Mouse (Mus musculus) ES-CJ7 (cell line): Measurements from ENCODE around the gene Sec11a.

Experiments
- DNase-seq: peaks from one replicate; pipeline ENCODE4 v3.0.0; 2011; ENCODE audit warnings: low read depth, low spot score

The Sec11a gene

DNA sequence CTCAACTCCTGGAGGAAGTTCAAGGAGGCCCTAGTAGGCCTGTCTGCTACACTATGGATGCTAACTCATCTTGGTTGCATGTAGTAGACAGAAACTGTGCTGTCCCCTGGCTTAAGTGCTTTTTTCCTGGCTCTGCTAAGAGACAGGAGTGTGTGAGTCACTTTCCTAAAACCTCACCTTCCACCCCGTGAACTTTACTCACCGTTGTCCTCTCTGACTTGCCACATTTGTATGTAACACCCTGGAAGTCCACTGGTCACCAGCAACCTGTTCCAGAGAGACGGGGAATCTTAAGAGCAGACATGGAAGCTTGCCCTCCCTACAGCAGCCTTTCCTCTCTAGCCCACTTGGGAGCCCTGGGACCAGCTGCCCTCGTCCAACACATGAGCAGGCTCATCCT, 49.9 kb downstream of the Sec11a start:
- no peak for DNase-seq

- no peak for DNase-seq
These were observed 50.4 kb downstream of the Sec11a start for GRCm38 (mm10) chr7:80897134-80897533.

DNA sequence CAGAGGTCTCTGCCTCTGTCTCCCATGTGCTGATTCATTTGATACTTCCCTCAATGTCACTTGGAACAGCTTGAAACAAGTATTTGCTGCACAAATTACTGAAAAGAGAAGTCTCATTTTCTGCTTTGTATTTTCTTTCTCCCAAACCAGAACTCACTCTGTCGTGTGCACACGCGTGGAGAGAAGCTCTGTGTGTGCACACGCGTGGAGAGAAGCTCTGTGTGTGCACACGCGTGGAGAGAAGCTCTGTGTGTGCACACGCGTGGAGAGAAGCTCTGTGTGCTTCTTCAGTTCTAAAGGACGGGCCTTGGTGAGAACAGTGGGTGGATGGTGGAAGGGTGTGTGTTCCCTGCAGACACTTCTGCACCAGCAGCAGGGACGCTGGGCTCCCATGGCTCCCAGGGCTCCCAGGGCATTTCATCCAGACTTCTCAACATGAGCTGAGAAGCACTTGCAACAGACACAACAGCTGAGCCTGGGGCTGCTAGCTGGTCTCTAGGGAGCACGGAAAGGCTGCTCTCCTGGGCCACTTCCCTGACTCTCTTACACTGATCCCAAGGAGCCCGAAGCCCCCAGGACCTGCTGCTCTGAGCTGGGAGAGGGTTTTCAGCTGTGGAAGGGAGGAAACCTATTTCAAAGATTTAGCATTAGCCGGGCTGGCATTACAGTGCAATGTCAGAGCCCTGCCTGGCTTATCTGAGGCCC, 52.6 kb downstream of the Sec11a start:
- DNase-seq: no peak

GRCm38 (mm10) chr7:80894196-80894595, 53.4 kb downstream of the Sec11a start:
- no peak for DNase-seq

- DNase-seq: no peak
These were observed 53.8 kb downstream of the Sec11a start for GRCm38 (mm10) chr7:80893753-80894129.

GRCm38 (mm10) chr7:80893086-80893752, 54.4 kb downstream of the Sec11a start:
- DNase-seq: no peak

- no peak for DNase-seq
These were observed 57.7 kb downstream of the Sec11a start for GRCm38 (mm10) chr7:80889841-80890241.

- peak; percentile 89 for DNase-seq
These were observed 58.5 kb downstream of the Sec11a start for GRCm38 (mm10) chr7:80889021-80889511.

- DNase-seq: peak; percentile 51
These were observed 59.0 kb downstream of the Sec11a start for GRCm38 (mm10) chr7:80888595-80888994.

GRCm38 (mm10) chr7:80885666-80886065, 61.9 kb downstream of the Sec11a start:
- peak; percentile 55 for DNase-seq

- peak; percentile 98 for DNase-seq
These were observed 64.6 kb downstream of the Sec11a start for GRCm38 (mm10) chr7:80882830-80883505.

GRCm38 (mm10) chr7:80875727-80876126, 71.9 kb downstream of the Sec11a start:
- DNase-seq: peak; percentile 74

DNA sequence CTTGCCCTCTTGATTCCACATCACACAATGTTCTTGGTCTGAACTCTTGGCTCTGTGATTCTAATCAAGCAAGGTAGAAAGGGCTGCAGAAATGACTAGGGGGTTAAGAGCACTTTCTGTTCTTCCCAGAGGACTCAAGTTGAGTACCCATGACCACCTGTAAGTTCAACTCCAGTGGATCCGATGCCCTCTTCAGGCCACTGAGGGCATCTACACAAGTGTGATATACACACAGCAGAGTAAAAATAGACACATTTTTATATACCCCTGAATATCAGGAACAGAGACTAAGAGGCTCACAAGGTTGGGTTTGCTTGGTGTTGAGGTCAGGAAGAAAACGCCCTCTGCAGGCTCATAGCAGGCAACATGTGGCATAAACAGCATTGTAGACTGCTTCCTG, 73.9 kb downstream of the Sec11a start:
- no peak for DNase-seq

- no peak for DNase-seq
These were observed 74.5 kb downstream of the Sec11a start for GRCm38 (mm10) chr7:80873038-80873437.

DNA sequence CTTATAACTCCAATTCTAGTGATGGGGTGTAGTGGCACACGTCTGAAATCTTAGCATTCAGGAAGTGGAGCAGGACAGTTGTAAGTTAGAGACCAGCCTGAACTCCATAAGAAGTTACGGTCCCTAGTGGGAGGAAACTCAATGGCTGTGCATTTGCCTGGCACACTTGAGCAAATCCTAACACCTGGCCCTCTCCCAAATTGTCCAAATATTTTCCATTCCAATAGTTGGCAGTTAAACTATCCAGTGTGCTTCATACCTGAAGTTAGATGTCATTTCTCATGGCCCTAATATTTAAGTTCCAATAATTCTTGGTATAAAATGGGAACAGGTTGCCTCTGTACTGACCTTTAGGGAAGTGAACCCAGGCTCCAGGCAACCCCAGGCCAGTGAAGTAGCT, 78.9 kb downstream of the Sec11a start:
- DNase-seq: no peak

DNA sequence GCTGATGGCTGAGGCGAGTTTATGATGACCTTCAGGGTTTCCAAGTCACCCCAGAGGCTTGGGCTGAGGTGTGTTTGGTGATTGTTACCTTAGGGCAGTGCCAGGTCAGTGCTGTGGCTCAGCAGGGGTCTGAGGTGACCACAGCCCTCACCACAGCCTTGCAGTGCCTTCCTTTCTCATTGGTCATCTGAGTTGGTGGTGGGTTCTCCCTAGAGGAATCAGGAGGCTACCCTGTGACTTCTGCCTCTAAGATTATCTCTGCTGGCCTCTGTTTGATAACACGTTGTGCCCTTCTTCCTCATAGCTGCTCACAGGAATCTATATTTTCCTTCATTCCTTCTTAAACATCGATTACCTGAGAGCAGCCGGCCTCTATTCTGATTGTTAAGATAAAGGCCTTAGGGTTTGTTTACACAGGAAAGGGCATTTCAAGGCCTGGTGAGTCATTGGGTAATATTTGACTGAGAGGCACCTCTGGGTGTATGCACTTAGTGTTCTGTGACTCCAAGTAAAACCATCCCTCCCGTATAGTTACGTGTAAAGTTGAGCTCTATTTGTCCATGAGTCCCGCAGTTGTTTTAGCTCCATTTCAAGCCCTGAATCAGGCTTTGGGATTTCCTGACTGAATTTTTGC, 80.9 kb downstream of the Sec11a start:
- DNase-seq: no peak

DNA sequence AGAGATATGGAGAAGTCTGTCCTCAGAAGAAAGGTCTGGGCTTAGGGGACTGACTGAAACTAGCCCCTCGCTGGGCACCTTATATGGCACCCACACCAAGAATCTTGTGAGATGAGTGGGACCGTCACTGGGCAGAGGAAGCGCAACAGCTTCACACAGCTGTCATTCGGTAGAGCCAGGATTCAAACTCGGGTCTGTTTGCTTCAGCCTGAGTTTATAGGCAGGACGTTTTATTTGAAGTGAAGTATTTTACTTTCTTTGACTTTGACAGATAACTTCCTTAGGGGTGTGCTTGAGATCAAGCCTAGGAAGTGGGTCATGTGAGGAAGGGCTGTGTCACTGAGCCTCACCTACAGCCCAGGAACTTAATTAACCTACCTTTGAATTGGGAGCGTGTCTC, 82.1 kb downstream of the Sec11a start:
- DNase-seq: no peak

GRCm38 (mm10) chr7:80864831-80865230, 82.7 kb downstream of the Sec11a start:
- no peak for DNase-seq

DNA sequence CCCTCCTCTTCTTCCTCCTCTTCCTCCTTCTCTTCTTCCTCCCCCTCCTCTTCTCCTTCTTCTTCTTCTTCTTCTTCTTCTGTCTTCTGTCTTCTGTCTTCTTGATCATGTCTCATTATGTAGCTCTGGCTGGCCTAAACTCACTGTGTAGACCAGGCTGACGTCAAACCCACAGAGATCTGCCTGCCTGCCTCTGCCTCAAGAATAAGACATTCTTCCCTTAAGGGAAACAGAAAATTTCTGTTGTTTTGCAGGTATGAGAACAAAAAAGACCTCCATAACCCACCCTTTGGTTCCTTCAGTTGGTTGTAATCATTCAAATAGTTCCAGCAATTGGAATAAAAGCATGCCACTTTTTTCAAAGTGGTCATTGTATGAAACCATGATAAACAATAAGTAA, 83.4 kb downstream of the Sec11a start:
- DNase-seq: no peak

DNA sequence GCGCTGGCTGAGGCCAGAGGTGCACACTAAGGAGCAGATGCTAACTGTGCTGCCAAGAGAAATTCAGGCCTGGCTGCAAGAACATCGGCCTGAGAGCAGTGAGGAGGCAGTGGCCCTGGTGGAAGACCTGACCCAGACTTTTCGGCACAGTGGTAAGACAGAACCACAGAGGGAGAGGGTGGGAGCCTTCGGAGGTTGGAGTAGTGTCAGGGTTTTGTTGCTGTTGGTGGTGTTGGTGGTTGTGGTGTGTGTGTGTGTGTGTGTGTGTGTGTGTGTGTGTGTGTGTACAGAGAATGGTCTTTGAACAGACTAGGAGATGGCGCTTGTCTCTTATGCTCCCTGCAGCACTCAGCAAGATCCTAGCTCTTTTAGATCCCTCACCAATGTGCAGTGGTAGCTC, 84.1 kb downstream of the Sec11a start:
- no peak for DNase-seq

- peak; percentile 32 for DNase-seq
These were observed 85.1 kb downstream of the Sec11a start for GRCm38 (mm10) chr7:80862475-80862874.

DNA sequence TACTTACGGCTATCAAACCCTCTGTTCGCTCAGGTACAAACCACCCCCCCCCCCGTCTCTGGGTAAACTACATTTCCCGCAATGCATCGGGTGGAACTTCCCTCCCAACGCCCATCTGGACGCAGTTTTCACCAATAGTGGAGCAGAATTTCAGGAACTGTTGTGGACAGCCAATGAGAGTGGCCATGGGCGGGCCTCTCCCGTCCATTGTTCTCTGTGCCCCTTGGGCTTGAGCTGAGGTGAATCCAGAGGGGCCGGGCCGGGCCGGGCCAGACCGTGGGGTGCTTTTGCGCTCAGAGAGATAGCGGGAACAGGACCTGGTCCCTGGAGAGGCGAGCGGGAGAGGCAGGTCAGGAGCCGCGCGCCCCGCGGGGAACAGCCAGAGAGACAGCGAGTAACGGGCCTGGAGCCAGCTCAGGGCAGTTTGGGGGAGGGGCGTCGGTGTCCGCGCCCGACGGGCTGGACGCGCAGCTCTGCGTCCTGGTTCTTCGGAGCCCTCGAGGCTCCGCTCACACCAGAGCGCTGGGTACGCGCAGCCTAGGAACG, 86.8 kb downstream of the Sec11a start, which contains the start of gene Zscan2:
Zscan2 (plus strand) TSS at position 192 of the 546 bp plus-strand sequence.
- peak; percentile 96 for DNase-seq
